Mouse (Mus musculus) mouse embryonic stem cell (cell line): ENCODE measurements around the gene Rbm14.
"Not testable (repeated sequence)": the region's sequence is repeated elsewhere in the genome, so short reads cannot be mapped to it uniquely, and the experiment has no call there.

ENCODE experiments used
- in situ Hi-C, 2 experiments: fragments of 300-500 bp; cut with MboI; formaldehyde crosslinking; loops; 1 replicate in 1 of 2; 3 replicates in 1 of 2; pipeline ENCODE4 v1.14.3; 2019 to 2020; ENCODE audit warnings: low sequenced_read_pairs in 2 of 2, low pct_unique_long_range_greater_than_20kb in 1 of 2, mixed read lengths in 1 of 2; ENCODE audit not compliant: unreplicated experiment in 1 of 2

The Rbm14 gene

DNA sequence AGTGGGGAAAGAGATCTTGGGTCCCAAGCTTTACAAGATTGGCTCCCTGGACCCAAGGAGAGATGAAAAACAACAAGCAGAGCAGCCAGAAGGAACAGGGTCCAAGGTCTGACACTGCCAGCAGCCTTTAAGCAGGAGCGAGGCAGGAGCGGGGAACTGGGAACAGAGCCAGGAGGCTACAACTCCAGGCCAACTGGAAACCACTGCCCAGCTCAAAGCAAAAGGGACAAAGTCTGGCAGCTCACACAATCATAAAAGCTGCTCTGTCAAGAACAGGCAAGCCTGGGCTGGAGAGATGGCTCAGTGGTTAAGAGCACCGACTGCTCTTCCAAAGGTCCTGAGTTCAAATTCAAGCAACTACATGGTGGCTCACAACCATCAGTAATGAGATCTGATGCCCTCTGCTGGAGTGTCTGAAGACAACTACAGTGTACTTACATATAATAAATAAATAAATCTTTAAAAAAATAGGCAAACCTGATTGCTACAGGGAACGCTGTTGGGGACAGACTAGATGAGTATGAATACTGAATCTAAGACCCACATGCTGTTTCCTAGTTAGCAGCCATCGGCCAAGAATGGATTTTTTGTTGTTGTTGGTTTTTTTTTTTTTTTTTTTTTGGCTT lies 9.4 kb upstream of the Rbm14 start:
- in situ Hi-C loops = no loop called here

DNA sequence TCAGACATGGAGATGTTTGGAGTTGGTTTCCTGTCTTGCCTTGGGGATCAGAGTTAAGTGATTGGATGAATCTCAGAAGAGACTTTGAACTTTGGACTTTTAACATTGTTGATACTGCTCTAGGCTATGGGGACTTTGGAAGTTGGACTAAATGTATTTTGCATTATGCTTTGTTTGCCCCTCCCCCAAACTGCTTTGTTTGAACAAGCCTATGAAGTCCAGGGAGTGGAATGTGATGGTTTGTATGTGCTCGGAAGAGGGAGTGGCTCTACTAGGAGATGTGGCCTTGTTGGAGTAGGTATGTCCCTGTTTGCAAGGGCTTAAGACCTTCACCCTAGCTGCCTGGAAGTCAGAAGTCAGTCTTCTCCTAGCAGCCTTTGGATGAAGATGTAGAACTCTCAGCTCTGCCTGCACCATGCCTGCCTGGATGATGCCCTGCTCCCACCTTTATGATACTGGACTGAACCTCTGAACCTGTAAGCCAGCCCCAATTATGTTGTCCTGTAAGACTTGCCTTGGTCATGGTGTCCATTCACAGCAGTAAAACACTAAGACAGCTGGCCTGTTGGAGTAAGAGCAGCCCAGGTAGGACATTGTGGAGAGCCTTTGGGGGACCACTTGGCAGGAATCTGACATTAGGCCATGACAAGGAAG lies 5.9 kb upstream of the Rbm14 start:
- in situ Hi-C loops = no loop called here

DNA sequence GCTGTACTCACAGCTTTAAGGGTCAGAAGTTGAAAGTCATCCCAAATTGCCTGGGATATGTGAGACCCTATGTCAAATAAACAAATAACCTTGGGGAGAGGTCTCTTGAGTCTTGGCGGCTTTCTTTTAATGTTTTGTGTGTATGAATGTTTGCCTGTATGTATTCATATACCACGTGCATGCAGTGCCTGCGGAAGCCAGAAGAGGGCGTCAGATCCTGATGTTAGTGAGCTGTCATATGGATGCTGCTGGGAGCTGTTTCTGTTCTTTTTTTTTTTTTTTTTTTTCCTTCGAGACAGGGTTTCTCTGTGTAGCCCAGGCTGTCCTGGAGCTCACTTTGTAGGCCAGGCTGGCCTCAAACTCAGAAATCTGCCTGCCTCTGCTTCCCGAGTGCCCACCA lies 1.6 kb upstream of the Rbm14 start:
- in situ Hi-C loops = no loop called here

DNA sequence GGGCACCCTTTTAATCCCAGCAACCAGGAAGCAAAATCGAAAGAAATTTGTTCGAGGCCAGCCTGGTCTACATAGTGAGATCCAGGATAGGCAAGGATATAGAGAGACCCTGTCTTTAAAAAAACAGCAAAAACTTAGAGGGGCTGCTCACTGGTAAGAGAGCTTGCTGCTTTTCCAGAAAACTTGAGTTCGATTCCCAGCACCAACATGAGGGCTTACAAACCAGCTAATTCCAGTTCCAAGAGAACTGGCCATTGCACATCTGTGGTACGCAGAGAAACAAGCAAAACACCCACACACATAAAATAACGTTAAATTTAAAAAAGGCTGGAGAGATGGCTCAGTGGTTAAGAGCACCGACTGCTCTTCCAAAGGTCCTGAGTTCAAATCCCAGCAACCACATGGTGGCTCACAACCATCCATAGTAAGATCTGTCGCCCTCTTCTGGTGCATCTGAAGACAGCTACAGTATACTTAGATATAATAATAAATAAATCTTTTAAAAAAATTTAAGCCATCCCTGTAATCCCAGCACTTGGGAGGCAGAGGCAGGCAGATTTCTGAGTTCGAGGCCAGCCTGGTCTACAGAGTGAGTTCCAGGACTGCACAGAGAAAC lies 1.0 kb upstream of the Rbm14 start:
- in situ Hi-C loops = not testable (repeated sequence)

DNA sequence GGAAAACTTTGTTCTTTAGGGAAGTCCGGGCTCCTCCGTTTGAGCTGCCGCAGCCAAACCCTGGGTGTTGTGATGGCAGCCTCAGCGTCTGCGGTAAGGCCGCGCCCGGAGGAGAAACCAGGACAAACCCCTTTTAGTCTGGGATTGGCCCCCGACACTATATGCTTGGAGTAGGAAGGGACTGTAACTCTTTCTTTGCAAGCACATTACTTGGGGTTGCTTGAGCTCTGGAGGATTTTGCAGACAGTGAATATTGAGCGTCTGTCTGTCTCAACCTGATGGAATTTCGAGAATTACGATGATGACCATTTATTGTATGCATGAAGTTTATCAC lies 442 bp upstream of the Rbm14 start:
- in situ Hi-C loops = no loop called here

DNA sequence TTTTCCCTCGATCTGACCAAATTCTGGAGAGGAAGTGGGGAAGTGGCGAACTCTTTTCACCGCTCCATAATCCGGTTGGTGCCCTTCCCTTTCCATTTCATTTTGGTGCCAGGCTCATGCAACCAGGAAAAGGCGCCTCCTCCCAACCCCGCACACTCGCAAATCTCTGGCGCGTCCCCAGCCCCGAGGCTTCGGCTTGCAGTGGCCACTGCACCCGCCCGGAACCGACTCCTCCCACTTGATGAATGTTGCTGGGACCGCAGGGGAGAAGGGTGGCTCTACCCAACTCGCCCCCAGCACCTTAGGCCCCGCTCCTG lies 730 bp downstream of the Rbm14 start:
- in situ Hi-C loops = no loop called here

DNA sequence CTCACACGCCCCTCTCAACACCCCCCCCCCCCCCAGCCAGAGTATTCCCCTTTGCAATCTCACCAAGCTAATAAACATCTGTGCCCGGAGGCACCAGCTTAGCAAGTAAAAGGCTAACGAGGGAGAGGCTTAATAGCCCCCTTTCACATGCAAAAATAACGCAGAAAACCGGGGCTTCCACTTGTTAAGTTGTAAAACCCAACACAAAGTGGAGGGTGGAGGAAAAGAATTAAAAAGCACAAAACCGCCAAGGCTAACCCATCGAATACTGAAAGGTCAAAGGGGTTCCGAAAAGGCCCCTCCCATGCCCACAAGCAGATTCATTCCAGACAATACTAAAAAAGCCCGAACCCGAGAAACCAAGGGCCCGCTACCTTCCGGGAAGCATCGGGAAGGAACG lies 1.1 kb downstream of the Rbm14 start:
- in situ Hi-C loops = no loop called here

DNA sequence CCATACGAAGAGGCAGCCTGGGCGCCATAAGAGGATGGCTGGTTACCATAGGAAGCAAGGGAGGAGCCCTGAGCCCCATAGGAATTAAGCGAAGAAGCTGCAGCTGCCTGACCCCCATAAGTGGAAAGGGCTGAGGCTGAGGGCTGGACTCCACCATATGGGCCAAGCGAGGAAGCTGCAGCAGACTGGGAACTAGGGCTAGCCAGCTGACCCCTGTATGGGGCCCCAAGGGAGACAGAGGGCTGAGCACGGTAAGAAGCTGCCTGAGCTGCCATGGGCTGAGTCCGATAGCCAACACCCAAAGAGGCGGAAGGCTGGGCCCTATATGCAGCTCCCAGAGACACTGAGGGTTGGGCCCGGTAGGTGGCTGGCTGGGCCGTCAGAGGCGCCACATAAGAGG lies 8.2 kb downstream of the Rbm14 start:
- in situ Hi-C loops = no loop called here

DNA sequence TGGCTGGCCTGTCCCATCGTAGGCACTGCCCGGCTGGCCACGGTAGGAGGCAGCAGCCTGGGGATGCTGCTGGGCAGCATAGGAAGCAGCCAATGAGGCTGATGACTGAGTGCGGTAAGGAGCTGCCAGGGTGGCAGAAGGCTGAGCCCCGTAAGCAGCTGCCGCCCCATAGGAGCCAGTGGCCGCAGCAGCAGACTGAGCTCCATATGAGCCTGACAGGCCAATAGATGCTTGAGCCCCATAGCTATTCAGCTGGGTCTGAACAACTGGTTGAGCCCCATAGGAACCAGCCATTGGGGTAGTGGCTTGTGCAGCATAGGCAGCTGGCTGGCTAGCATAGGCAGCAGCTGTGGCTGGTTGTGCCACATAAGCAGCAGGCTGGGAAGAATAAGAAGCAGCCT lies 8.7 kb downstream of the Rbm14 start:
- in situ Hi-C loops = no loop called here

DNA sequence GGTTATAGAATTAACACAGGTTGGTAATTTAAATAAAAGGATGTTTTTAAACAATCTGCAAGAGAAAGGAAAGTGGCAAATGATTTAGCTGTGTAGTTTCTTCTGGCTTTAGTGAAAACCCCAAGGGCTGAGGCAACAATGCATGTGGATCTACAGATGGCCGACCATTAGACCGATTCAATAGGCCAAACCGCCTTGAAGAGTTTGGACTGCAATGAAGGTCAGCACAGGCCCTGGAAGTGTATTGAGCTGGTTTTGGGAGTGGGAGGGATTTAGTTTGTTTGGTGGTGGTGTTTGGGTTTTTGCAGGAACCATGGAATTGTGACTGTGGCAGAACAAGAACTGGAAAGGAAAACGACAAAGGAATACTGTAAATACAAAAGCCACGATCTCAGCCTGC lies 12.4 kb downstream of the Rbm14 start:
- in situ Hi-C loops = no loop called here

DNA sequence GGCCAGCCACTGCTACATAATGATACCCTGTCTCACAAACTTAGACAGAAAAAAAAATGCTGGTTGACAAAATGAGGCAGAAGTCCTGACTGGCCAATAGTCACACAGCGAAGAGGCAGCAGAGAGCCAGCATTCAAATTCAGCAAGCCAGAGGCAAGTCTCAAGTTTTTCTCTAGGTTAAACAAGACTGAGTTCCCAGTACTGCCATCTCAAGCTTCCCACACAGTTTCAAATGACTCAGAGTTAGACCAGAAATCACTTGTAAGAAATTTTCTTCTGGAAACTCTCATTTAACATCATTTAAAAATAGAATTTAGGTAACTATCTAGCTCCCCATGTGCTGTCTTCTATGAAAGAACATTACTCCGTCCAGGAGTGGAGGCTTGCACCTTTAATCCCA lies 13.6 kb downstream of the Rbm14 start:
- in situ Hi-C loops = no loop called here

DNA sequence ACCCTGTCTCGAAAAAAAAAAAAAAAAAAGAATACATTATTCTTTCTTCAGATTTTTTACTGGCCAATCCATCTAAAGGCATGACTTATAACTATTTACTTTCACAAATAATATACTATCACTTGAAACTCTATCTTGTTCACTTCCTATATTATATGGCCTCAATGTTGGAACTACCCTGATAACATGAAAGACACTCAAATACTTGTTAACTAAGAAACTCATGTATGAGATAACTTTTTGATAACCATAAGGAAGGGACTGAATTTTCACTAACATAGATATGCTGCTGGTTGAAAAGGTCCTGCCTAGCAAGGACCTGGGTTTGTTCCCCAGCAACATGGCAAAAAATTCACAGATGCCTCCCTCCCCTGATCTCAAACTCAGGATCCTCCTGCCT lies 15.5 kb downstream of the Rbm14 start:
- in situ Hi-C loops = no loop called here

DNA sequence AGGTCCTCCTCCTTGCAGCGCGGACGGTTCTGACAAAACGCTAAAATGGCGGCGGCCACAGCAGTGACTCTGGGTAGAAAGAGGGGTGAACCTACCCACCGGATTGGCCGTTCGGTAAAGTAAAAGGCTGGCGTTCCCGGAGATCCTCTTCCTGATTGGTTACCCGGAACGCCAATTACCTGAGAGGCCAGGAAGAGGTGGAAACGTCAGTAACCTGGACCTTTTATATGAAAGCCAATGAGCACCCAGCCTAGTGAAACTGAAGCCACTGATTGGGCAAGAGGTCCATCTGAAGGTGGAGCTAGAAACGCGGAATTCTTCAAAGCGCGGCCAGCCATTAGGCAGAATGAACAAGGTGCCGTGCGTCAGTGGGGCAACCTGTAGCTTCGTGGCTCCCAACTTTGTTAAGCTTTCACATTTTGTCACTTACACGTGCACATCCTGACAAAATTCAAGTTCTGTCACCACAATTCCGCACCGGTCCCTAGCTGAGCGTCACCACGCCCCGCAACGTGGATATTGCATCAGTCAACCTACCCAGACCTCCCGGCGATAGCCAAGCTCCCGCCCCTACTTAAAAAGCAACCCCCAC lies 17.5 kb downstream of the Rbm14 start, which contains the start of gene Rbm4:
Rbm4 (minus strand) TSS at position 71 of the 592 bp plus-strand sequence.
- in situ Hi-C loops = no loop called here

DNA sequence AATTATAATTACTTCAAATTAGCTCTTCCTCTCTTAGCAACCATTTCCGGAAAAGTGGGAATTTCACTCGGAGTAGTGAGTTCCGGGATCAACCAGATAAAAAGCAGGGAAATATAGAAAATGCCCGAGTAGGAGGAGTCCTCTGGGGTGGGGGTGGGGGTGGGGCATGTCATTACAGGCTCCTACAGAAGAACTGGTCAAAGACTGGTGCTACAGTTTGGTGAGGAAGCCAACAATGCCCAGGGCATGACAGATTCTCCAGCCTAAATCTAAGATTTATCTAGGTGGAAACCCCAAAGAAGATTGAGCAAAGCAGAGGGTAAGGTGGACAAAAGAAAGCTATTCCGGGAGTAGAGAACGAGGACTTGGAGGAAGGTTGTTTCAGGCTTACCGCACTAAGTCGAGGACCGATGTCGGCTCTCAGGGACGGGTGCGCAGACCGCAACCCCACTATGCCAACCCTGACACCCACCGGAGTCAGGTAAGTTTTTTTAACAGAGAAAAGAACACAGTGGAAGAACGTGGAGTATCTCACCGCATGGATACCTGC lies 18.1 kb downstream of the Rbm14 start:
- in situ Hi-C loops = no loop called here

DNA sequence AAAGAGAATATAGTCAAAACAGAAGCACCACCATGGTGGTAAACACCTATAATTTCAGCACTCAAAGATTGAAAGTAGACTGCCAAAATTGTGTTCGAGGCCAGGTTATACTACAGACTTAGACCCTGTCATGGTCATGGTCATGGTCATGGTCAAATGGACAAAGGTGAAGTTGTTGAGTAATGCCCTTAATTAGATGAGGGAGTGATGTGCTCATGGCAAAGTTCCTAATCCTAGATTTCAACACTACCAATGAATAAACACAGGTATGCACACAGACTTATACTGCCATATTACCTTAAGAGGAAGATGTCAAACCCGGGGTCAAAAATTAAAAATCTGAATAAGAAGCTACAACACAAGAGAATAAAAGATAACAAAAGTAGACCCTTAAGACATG lies 25.1 kb downstream of the Rbm14 start:
- in situ Hi-C loops = no loop called here

DNA sequence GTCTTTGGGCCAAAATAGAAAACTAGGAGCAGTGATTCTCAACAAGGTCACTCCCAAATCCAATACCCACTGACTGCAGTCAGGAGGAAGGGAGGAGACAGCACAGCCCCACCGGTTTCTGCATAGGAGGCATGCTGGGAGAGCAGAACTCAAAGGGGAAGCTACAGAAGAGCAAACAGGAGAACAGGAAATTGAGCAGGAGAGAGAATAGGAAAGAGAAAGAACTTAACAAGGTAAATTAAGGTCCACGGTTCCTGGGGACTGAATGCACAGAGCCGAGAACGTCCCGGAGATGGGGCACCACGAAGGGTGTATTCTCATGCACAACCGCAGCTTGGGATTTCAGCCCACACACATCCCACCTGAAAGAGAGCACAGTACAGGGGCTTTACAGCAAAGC lies 26.2 kb downstream of the Rbm14 start:
- in situ Hi-C loops = no loop called here

DNA sequence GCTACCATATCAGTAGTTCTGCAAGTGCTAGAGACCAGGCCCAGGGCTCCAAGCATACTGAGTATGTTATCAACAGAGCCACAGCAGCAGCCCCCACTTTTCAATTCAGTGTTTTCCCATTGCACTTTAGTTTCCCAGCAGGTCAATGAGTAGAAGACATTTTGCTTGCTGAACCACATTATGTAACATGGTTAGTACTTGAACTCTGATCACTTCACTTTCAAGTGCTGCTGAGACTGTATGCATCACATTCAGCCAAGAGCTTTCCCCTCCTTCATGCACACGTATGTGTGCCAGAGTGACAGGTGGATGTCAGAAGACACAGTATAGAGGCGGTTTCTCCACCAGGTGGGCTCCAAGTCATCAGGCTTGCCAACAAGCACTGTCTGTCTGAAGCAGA lies 28.5 kb downstream of the Rbm14 start:
- in situ Hi-C loops = no loop called here

DNA sequence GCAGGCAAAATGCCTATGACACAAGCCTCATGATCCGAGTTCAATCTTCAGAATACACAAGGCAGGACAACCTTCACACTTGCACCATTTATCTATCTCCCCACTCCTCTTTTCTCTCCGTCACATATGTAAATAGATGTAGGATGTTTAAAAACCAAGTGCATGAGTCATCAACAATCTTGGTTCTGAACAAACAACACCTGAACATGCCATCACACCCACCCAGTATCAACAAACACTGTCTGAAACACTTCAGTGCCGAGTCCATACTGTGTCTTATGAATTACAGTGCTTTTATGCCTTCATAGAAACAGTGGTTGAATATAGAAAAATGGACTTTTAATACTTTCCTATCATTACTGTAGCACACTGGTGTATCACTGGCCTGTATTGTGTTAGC lies 38.6 kb downstream of the Rbm14 start:
- in situ Hi-C loops = no loop called here

DNA sequence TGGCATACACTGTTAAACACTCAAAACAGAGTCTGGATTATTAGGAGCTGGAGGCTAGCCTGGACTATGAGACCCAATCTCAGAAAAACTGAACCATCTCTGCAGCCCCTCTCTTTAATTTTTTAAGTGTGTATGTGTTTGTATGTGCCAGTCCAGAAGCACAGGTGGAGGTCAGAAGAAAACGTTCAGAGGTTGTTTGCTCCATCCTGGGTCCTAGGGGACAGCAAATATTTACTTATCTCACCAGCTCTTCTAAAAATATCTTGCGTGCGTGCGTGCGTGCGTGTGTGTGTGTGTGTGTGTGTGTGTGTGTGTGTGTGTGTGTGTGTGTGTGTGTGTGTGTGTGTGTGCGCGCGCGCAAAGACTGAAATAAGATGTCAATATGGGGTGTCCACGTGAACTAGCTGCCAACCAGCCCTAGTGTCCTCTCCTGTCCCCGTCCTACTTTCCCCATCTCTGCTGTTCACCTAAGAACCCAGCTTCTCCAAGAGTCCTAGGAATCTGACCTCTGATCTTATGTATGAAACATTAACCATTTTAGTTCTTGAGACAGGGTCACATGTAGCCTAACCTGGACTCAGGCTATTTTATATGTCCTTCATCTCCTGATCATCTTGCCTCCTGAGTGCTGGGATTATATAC lies 43.8 kb downstream of the Rbm14 start:
- in situ Hi-C loops = no loop called here
